Mouse (Mus musculus) cerebellum, adult 8-10 months (tissue): ENCODE measurements around the gene Hoxb5.

Experiments
- DNase-seq: peaks from one replicate; pipeline ENCODE4 v3.0.0; 2022

Hoxb5 gene

DNA sequence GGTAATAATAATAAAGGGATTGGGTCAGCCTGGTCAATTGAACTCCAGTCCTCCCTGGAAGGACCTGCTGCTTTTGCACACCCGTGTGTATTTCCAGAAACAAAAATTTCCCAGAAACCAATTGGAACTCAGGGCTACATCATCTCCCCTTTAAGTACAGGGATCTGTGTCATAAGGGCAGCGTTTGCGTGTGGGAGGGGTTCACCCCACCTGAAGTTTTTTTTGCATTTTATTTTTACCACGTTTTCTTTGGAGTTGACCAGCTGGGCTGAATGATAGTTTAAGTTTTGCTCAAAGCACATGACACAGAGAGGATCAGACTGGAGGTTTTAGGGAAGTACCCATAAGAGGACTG, 39.4 kb downstream of the Hoxb5 start:
- no peak for DNase-seq

DNA sequence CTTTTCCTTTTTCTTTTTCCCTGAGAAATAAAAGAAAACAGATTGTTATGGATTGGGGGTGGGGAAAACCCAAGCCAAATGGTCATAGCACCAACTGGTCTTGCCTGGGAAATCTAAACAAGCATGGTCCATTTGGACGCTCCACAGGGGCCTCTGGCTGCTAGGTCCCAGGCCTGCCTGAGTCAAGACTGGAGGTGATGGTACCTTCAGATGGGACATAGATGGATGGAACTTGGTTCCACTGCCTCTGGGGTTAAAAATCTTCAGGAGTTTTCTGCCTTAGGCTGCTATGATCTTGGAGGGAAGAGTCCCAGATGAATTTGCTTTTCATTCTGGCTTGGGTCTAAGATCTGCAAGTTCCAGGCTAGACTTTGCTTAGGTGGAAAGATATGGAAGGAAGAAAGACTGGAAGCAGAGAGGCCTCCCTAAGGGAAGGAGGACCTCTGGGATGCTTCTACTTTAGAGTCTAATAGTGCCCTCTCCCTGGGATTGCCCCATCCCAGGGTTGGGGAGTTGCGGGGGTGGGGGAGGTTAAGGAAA, 40.1 kb downstream of the Hoxb5 start:
- DNase-seq, result no peak

DNA sequence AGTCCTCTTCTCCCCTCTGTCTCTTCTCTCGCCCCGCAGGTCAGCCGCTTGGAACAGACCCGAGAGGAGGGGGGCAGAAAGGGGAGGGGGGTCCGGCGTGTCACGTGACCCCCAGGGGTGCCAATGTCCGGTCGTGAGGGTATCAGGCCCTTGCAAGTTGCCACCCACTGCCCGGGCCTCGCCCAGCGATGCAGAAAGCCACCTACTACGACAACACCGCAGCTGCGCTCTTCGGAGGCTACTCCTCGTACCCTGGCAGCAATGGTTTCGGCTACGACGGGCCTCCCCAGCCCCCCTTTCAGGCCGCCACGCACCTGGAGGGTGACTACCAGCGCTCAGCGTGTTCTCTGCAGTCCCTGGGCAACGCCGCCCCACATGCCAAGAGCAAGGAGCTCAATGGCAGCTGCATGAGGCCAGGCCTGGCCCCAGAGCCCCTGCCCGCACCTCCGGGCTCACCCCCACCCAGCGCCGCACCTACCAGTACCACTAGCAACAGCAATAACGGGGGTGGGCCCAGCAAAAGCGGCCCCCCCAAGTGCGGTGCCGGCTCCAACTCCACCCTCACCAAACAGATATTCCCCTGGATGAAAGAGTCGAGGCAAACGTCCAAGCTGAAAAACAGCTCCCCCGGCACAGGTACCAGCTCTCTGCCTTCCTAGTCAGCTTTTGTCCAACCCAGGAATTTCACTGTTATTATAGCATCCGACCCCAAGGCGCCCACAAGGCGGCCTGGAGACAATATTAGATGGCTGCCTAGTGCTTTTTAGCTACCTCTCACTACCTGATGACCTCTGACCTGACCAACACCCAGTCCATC, 41.1 kb downstream of the Hoxb5 start:
- no peak for DNase-seq

DNA sequence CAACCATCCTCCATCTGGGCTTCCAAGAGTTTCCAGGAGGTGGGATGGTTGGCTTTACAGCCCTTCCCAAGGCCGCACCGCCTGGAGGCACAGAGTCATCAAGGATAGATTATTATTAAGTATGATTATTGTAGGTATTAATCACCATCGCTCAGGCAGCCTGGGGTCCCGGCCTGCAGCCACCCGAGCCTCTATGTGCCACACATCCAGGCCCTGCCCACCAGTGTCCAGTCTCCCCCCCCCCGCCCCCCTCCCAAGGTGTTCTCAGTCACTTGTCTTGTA, 41.7 kb downstream of the Hoxb5 start:
- DNase-seq, result no peak

DNA sequence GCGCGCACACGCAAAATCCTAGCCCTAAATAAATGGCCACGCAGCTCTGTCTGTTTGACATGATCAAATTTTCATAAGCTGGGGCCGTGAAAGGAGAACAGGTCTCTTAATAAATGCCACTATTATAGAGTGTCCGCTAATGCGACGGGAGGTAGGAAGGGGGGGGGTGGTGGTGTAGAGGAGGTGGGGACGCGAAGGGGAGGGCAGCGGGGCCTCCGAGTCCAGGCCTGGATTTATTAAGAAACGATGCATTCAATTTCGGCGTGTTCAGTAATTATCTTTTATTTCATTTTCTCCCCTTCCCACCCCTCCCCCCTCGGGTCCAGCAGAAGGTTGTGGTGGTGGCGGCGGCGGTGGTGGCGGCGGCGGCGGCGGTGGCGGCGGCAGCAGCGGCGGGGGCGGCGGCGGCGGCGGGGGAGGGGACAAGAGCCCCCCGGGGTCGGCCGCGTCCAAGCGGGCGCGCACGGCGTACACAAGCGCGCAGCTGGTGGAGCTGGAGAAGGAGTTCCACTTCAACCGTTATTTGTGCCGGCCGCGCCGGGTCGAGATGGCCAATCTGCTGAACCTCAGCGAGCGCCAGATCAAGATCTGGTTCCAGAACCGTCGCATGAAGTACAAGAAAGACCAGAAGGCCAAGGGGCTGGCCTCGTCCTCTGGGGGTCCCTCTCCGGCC, 42.2 kb downstream of the Hoxb5 start:
- DNase-seq, result no peak

DNA sequence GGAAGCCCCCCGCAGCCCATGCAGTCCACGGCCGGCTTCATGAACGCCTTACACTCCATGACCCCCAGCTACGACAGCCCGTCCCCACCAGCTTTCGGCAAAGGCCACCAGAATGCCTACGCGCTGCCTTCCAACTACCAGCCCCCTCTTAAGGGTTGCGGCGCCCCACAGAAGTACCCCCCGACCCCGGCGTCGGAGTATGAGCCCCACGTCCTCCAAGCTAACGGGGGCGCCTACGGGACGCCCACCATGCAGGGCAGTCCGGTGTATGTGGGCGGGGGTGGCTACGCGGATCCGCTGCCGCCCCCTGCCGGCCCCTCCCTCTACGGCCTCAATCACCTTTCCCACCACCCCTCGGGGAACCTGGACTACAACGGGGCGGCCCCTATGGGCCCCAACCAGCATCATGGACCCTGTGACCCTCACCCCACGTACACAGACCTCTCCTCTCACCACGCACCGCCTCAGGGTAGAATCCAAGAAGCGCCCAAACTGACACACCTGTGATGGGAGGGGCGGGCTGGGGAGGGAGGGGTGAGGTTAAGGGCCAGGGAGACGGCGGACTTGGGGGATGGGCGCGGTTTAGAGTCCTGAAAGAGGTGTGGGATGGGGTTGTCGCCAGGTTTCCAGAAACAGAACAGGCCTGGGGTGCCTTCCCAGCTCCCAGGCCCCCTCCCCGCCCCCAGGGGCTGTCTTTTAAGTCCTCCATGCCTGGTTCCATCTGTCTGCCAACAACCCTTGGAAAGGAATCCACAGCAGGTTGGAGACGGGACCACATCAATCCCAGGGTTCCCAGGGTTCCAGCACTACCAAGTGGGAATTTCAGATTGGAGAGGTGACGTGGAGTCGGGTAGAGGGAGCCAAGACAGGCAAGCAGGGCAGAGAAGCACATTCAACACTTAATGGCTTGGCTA, 43.0 kb downstream of the Hoxb5 start:
- DNase-seq, result no peak

DNA sequence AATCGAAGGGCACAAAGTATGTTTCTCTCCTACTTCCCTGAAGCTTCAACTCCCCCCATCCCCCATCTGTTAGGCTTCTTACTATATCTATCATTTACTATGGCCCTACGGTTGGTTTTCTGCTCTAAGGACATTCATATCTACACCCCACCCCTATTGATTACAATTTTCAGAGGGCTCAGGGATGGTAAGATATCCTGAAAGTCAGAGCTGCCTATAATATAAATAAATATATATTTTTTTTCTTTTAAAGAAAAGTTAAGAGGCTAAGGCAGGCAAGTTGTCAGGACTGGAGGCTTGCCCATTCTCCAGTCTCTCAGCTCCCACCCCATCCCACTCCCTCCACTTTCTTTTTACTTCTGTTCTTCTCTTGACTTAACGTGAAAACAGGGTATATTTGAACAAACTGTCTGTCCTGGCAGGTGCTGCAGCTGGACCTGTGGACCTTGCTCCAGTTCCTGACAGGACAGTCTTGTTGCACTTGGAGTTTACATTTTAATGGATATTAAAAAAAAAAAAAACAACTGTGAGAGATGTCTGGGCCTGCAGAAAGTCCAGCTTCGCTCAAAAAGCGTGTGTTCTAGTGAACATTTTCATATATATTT, 43.9 kb downstream of the Hoxb5 start:
- no peak for DNase-seq

DNA sequence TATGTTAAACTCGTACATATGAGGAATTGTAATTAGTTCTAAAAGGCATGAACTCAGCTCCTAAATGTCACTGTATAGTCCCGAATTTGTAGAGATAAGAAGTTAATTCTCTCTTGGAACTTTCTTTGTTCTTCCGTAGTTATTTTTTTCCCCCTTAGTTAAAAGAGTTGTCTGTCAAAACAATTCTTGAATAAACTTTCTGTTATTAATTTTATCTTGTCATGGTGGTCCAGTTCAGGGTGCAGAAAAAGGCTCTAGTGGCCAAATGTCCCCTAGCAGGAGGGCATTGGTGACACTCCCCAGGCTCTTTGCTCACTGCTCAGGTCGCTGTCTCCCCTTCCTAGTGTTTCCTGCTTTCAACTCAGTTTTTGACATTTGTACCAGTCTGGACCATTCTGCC, 44.6 kb downstream of the Hoxb5 start:
- DNase-seq, result no peak

DNA sequence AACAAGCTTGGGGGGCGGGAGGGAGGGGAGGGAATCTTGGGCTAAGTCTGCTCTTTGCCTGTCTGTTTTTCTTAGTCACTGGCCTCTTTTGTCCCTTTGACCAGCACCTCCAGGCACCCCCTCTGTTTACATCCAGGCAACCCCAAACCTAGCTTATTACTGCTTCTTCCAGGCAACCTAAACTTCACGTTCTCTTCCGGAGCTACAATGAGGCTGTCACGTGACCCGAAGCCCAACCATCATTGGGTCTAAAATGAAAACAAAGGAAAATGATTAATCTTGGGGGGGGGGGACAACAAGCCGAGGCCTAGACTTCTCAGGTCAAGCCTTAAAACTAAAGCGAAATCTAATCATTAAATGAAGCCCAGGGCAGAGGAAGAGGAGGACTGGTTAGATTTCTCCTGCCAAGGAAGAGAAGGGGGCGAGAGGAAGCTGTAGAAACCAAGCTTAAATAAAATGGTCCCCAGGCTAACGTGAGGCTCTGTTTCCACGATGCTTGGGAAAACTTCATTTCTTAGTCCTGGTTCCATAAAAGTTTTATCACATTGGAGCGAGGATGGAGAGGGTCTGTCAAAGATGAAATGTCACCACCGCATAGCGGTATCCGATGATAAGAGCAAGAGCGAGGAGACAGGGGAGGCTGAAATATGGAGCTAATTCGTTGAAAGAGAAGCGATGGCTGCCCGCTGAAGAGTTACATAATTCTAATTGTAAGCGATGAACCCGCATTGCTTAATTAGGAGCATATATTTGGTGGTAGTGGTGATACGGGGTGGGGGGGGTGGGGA, 45.2 kb downstream of the Hoxb5 start:
- DNase-seq, result no peak

DNA sequence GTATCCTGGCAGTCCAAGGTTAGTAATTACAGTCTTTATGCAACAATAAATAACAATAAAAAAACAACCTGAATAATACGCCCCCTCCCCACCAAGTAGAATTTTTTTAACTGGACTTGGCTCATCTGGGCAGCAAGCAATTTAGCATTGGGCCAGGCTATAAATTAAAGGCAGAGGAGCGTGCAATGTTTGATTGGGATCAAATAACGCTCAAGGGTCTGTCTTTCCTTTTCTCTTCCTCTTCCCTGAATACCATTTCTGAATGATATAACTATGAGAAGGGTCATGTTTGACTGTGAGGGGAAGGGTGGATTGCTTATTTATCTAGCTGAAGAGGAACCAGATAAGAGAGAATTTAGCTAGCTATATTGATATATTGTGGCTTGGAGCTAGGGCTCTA, 45.9 kb downstream of the Hoxb5 start:
- DNase-seq, result no peak

DNA sequence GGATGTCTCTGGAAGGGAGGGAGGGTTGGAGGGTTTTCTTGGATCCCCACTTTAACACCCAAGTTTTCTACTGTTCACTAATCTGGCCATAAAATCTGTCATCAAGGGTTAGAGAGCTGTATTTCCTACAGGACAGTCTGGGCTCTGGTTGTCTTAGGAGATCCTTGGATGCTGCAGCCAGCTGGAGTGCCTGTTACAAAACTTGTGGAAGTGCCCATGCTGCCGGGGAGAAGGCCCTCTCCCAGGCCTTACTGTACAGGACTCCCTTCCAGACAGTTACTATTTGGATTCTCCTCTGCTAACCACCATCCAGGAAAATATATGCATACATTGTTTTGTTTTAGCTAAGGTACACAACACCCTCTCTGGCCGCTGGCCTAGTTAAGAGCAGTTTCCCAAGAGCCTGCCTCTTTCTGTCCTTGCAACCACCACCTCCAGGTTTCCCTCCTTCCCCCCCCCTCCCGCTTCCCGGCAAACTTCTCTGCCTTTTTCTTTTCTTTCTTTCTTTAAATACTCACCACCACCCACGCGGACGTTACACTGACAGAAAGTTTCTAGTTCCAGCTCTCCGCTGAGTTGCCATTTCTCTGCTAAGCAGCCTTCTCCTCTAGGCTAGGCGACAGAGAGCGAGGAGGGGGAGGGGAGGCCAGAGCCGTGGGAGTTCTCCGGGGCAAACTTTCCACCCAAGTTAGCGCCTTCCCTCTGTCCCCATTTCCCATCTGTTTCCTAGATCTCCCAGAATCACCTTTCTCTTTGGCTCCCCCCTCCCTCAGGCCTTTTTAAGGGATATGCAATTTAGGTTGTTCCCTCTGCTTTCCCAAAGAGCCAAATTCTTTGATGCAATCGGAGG, 46.6 kb downstream of the Hoxb5 start:
- no peak for DNase-seq

DNA sequence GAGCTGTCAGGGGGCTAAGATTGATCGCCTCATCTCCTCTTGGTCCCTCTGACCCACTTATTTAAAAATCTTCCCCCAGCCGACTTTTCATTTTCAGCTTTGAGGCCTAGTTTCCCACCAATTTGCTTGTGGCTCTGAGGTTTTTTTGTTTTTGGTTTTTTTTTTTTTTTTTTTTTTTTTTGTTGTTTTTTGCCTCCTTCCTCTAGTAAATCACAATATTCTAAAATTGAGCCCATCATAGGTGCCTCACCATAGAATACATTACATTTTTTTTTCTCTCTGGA, 47.1 kb downstream of the Hoxb5 start, which contains the start of gene Hoxb2:
TSS of gene Hoxb2 (plus strand) at position 185 of the 284 bp plus-strand sequence.
- no peak for DNase-seq

DNA sequence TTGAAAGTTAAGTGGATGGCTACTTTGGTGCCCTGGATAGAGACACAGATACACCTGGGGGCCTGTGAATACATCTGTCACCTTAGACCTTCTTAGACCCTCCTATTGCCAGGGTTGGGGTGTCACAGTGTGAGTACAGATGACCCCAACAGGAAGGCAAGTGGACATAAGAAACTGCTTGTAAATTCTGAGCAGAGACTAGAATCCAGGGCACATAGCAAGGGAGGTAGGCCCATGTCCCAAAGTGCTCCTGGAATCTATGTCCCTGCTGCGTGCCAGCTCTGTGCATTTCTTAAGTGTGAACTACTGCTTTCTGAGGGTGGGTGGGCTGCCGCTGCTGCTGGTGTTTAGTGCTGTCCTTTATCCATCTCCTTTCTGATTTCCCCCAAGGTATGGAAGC, 47.7 kb downstream of the Hoxb5 start:
- no peak for DNase-seq

DNA sequence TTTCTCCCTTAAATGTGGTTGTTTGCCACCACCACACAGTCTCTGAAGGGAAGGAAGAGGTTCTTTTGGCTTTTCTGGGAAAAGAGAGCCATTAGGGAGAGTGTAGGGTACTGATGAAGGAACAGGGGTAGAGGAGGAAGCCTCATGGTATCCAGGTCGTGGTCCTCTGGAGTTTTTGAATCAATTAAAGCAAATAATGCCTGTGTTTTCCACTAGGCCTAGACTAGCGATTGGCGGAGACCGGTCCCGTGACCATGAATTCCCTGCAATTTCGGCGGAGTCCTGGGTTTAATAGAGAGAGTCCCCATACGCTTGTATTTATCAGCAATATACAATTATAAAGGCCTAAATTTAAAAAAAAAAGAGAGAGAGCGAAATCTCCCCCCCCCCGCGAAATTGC, 48.2 kb downstream of the Hoxb5 start:
- DNase-seq, result no peak

DNA sequence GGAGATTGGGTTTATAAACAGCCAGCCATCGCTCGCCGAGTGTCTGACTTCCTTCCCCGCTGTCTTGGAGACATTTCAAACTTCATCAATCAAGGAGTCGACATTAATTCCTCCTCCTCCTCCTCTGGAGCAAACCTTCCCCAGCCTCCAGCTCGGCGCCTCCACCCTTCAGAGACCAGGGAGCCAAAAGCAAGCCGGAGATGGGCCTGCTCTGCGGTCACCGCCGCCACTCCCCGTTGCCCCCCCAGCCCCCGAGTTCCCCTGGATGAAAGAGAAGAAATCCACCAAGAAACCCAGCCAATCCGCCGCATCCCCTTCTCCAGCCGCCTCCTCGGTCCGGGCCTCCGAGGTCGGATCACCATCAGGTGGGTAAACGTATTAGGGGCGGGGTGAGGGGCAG, 48.7 kb downstream of the Hoxb5 start:
- no peak for DNase-seq

DNA sequence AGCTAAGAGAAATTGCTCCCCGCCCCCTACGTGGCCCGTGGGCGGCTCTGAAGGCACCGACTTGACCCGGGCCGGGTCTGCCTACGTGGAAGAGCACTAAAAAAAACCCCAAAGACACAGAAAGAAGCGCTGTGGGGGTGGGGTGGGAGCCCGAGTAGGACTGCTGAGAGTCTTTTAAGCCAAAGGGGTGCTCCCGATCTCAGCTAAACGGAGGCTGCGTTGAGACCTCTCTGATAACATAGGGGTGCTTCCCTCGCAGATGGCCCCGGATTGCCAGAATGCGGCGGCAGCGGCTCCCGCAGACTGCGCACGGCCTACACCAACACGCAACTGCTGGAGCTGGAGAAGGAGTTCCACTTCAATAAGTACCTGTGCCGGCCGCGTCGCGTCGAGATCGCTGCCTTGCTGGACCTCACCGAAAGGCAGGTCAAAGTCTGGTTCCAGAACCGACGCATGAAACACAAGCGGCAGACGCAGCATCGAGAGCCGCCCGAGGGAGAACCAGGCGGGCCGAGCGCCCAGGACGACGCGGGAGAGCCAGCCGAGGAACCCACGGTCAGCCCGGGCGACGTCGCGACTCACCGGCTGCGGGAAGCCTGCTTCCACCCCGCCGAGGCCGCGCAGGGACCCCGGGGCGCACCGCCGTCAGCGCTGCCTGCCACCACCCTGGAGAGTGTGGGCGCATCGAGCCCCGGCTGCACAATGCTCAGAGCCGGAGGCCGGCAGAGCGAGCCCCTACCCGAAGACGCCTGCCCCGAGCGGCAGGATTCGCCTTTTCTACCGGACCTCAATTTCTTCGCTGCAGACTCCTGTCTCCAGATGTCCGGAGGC, 49.8 kb downstream of the Hoxb5 start:
- DNase-seq, result no peak

DNA sequence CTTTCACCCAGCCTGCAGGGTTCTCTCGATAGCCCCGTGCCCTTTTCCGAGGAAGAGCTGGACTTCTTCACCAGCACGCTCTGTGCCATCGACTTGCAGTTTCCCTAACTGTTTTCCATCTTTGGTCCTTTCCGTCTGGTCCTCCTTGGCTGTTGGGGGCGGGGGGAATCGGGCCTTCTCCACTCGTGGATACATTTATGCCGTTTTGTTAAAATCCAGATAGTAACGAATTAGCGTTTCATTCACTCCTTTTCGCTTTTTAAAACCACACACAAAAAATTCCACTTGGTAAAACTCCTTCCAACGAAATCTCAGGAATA, 50.3 kb downstream of the Hoxb5 start:
- no peak for DNase-seq

DNA sequence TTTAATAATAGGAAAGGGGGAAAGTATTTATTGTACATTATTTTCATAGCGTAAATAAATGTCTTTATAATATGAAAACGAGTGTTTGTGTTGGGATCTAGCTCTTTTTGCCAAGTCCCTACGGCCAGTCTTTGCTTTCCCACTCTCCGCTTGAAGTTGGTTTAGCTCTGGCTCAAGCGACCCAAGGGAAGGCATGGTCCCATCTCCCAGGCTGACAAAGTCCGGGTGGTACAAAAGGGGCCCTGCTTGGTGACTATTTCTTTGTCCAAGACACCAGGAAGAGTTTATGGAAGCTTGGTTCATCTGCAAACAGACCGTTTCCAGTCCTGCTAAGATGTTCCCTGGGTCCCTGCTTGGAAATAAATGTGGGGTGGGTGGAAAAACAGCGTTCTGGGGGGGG, 50.8 kb downstream of the Hoxb5 start:
- DNase-seq, result no peak

DNA sequence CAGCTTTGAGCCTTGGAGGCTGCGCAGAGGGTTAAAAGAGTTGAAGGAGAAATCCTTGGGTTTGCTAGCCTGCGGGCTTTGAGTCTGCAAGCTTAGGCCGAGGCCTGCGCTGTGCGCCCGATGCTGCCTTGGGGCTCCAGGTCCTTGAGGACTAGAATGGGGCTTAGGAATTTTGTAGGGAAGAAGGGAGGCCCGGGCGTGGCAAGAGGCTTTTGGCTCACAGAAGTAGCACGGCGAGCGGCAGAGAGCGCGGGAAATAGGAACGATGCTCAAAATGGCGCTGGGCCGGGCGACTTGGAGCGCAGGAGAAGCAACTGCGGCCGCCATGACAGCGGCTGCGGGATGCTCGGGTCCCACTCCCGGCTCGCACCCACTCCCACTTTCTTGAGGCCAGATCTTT, 51.2 kb downstream of the Hoxb5 start:
- DNase-seq, result no peak

DNA sequence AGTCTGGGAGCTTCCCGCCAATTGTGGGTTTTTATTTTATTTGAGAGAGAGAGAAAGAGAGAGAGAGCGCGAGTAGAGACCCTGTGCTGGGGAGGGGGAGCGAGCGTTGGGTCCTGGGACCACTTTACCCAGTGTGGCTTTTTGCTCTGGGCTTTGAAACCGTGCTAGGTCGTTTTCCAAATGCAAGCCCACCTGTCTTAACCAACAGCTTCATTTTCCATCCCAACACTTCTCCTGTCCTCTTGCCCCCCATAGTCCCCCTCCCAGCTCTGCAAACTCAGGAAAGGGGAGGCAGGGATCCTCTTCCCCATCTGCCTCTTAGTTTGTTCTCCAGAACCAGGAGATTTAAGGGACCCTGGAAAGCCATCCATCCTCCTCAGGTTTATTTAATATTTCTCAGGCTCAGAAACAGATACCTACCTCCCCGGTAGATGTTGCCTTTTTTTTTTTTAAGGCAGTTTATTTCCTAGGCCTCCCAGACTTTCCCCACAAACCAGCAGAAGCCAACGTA, 51.7 kb downstream of the Hoxb5 start:
- DNase-seq, result no peak
